Mouse (Mus musculus) limb, embryonic 13.5 days (tissue): ENCODE measurements around the gene Acp6. TPM values are rescaled to one million over a fixed set of nuclear protein-coding genes. Genes with fewer than 3 reads are reported as not detected.
A peak's percentile ranks its signal among the peaks of the same experiment; 100 is the strongest.

Experiments used
- ATAC-seq: fragments of 200-750 bp; cut with Nextera tagmentation; 2 replicates; pipeline ENCODE4 v1.8.0; 2017; ENCODE audit warnings: low read depth, moderate number of reproducible peaks, moderate TSS enrichment; ENCODE audit not compliant: low FRiP score
- H3K27ac ChIP-seq: fragments of 300-500 bp; sonication (generic); 2 replicates; pipeline ENCODE4 v1.5.1; 2015; ENCODE audit warnings: inconsistent platforms, mild to moderate bottlenecking, moderate library complexity
- H3K27me3 ChIP-seq: fragments of 300-500 bp; sonication (generic); 2 replicates; pipeline ENCODE4 v1.6.1; 2015; ENCODE audit warnings: mild to moderate bottlenecking, inconsistent platforms
- H3K36me3 ChIP-seq: fragments of 300-500 bp; sonication (generic); 2 replicates; pipeline ENCODE4 v1.6.1; 2015; ENCODE audit warnings: inconsistent platforms, mild to moderate bottlenecking, moderate library complexity
- H3K4me1 ChIP-seq: fragments of 300-500 bp; sonication (generic); 2 replicates; pipeline ENCODE4 v1.6.1; 2015; ENCODE audit warnings: inconsistent platforms
- H3K4me2 ChIP-seq: fragments of 300-500 bp; sonication (generic); replicated peaks from 2 replicates; pipeline ENCODE4 v1.6.1; 2015; ENCODE audit warnings: inconsistent platforms, mild to moderate bottlenecking, moderate library complexity
- H3K4me3 ChIP-seq: fragments of 300-500 bp; sonication (generic); 2 replicates; pipeline ENCODE4 v1.5.1; 2015; ENCODE audit warnings: moderate library complexity, mild to moderate bottlenecking, inconsistent platforms
- H3K9ac ChIP-seq: fragments of 300-500 bp; sonication (generic); 2 replicates; pipeline ENCODE4 v1.6.1; 2015; ENCODE audit warnings: mild to moderate bottlenecking, inconsistent platforms
- H3K9me3 ChIP-seq: fragments of 300-500 bp; sonication (generic); 2 replicates; pipeline ENCODE4 v1.6.1; 2016; ENCODE audit warnings: inconsistent platforms
- WGBS: fragments of 180-500 bp; shearing (Covaris S2); methylation state at CpG from one replicate; pipeline ENCODE4 v1.1.7; 2015; 5-methylcytosine and 5-hydroxymethylcytosine counted together
- polyA plus RNA-seq: library from polyadenylated mRNA; unstranded; fragments of >200 nt; fragmentation: Nextera tagmentation; extraction: Ambion mirVana; gene quantifications from 2 replicates; pipeline ENCODE4 v1.2.1, GENCODE M21; 2015

The Acp6 gene
- polyA plus RNA-seq, 1 experiment from 2014 or later: 40.5 TPM

GRCm38 (mm10) chr3:97160908-97161307 lies 2.3 kb downstream of the Acp6 start:
- Histone ChIP-seq H3K27me3 (no peaks in the 10 kb centered on the region), H3K9me3 (no peaks in the 10 kb centered on the region), H3K4me2 (peak overlapping the region; percentile 14), H3K4me3 (no peak overlapping the region), H3K4me1 (peaks cover 18% of the 10 kb centered on the region), H3K9ac (no peak overlapping the region), H3K27ac (no peak overlapping the region), H3K36me3 (peaks cover 3% of the 10 kb centered on the region; the same call in 1 of the 2 replicates)
- 43% methylated on average over 10 of the region's 10 CpGs for WGBS
- no peak for ATAC-seq

DNA sequence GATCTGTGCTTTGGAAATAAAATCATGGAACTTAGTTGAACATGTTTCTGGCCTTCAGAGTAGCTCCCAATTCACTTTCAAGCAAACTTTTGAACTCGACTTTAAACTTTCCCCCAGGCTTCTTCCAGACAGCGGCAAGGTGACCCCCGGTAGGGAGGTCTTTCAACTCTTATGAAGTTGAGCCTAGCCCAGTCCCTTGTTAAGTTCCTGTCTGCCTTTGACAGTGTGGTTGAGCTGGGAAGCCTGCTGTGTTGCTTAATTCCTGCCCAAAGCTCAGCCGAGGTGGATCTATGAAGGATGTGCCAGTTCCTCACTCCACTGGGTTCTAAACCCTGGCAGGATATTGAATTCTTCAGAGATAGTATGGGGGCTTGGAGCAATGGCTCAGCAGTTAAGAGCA lies 3.2 kb downstream of the Acp6 start:
- H3K9me3 ChIP-seq: no peaks in the 10 kb centered on the region
- no peak overlapping the region for H3K4me3 ChIP-seq
- no peak overlapping the region for H3K27ac ChIP-seq
- H3K4me2 ChIP-seq: no peak overlapping the region
- WGBS: 54% methylated on average over 4 of the region's 4 CpGs
- H3K36me3 ChIP-seq: peaks cover 11% of the 10 kb centered on the region
- peaks cover 18% of the 10 kb centered on the region for H3K4me1 ChIP-seq
- H3K27me3 ChIP-seq: no peaks in the 10 kb centered on the region
- no peak overlapping the region for H3K9ac ChIP-seq
- ATAC-seq: no peak

GRCm38 (mm10) chr3:97164477-97164876 lies 5.9 kb downstream of the Acp6 start:
- no peak overlapping the region for H3K9ac ChIP-seq
- no peaks in the 10 kb centered on the region for H3K27me3 ChIP-seq

DNA sequence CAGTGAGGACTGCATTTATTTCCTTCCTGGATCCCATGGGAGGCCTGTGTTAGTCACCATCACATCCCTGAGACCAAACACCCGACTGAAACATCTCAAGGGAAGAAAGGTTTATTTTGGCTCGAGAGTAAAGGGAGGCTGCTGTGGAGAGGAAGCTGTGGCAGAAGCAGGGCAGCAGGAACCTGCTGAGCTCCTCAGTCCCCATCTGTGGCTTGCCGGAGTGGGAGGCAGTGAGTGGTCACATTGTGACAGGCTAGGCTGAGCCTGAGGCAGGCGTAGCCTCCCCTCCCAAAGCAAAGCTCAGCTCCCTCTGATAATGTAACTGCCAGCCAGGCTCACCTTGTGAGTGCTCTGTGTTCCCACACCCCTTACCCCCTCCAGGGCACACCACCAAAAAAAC lies 8.5 kb downstream of the Acp6 start:
- 77% methylated on average over 4 of the region's 4 CpGs for WGBS
- ATAC-seq: no peak

More at GRCm38 (mm10) chr3:97164477-97164876, 5.9 kb downstream of the Acp6 start:
- ATAC-seq: no peak
- 79% methylated on average over 4 of the region's 4 CpGs for WGBS
- Histone ChIP-seq H3K4me1 (peaks cover 15% of the 10 kb centered on the region), H3K27ac (no peak overlapping the region), H3K36me3 (peaks cover 19% of the 10 kb centered on the region), H3K9me3 (no peaks in the 10 kb centered on the region), H3K4me3 (no peak overlapping the region), H3K4me2 (no peak overlapping the region)

DNA sequence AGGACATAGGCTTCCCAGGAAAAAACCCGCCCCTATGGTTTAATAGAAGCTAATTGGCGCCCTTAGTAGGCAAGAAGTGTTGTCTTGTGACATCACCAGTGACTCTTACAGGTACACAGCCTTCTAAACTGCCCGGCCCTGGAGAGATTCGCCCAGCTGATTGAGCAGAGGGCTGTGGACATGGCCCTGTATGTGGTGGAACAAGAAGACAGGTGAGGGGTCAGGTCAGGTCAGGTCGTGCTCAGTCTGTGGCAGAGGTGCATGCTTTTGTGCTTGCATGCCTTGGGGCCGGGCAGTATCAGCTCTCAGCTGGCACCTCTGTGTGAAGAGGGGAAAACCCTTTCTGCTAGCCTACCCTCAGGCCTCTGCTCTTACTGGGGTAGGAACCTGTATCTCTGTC lies 13.0 kb downstream of the Acp6 start:
- Histone ChIP-seq H3K27me3 (peaks cover 14% of the 10 kb centered on the region), H3K4me3 (no peak overlapping the region), H3K4me1 (no peaks in the 10 kb centered on the region), H3K4me2 (no peak overlapping the region), H3K9me3 (no peaks in the 10 kb centered on the region), H3K9ac (no peak overlapping the region), H3K36me3 (peaks cover 24% of the 10 kb centered on the region), H3K27ac (no peak overlapping the region)
- WGBS: 83% methylated on average over 6 of the region's 6 CpGs
- ATAC-seq: no peak

More for the DNA sequence above, 8.5 kb downstream of the Acp6 start:
- Histone ChIP-seq H3K27me3 (no peaks in the 10 kb centered on the region), H3K4me2 (no peak overlapping the region), H3K36me3 (peaks cover 20% of the 10 kb centered on the region), H3K4me3 (no peak overlapping the region), H3K9me3 (no peaks in the 10 kb centered on the region), H3K4me1 (no peaks in the 10 kb centered on the region), H3K9ac (no peak overlapping the region), H3K27ac (no peak overlapping the region)

- ATAC-seq: no peak
- 74% methylated on average over 9 of the region's 9 CpGs for WGBS
- no peak overlapping the region for H3K9ac ChIP-seq
- no peak overlapping the region for H3K4me2 ChIP-seq
- H3K27ac ChIP-seq: no peak overlapping the region
- no peaks in the 10 kb centered on the region for H3K9me3 ChIP-seq
- no peak overlapping the region for H3K4me3 ChIP-seq
- H3K36me3 ChIP-seq: peaks cover 24% of the 10 kb centered on the region
- H3K4me1 ChIP-seq: no peaks in the 10 kb centered on the region
- peaks cover 21% of the 10 kb centered on the region for H3K27me3 ChIP-seq
Measured at GRCm38 (mm10) chr3:97172231-97172630, 13.7 kb downstream of the Acp6 start.

- no peak overlapping the region for H3K27ac ChIP-seq
- H3K4me1 ChIP-seq: no peaks in the 10 kb centered on the region
- WGBS: 84% methylated on average over 5 of the region's 5 CpGs
- peaks cover 25% of the 10 kb centered on the region for H3K27me3 ChIP-seq
- peaks cover 28% of the 10 kb centered on the region for H3K36me3 ChIP-seq
- no peak for ATAC-seq
- no peak overlapping the region for H3K4me3 ChIP-seq
- H3K9ac ChIP-seq: no peak overlapping the region
- no peaks in the 10 kb centered on the region for H3K9me3 ChIP-seq
- no peak overlapping the region for H3K4me2 ChIP-seq
Measured at GRCm38 (mm10) chr3:97172632-97173031, 14.1 kb downstream of the Acp6 start.

DNA sequence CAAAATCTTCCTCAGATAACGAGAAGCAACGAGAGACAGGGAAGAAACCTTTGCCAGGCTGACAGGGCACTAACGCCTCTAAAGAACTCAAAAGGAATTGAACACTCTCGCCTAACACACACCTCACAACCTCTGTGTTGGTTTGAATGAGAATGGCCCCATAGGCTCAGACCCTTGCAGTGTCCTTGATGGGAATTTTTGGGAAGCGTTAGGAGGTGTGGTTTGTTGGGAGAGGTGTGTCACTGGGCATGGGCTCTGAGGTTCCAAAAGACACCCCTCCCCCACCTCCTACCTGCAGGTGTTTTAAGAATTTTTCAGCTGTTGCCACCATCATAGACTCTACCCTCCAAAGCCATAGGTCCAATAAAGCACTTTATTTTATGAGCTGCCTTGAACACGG lies 20.3 kb downstream of the Acp6 start:
- H3K27ac ChIP-seq: no peak overlapping the region
- ATAC-seq: no peak
- H3K4me2 ChIP-seq: no peak overlapping the region
- no peak overlapping the region for H3K9ac ChIP-seq
- no peak overlapping the region for H3K4me3 ChIP-seq
- 42% methylated on average over 6 of the region's 6 CpGs for WGBS
- peaks cover 26% of the 10 kb centered on the region for H3K36me3 ChIP-seq
- no peaks in the 10 kb centered on the region for H3K9me3 ChIP-seq
- H3K4me1 ChIP-seq: 0 out of 2 replicates have a peak, but pooled peaks cover 10% of the 10 kb centered on the region
- H3K27me3 ChIP-seq: peaks cover 64% of the 10 kb centered on the region

GRCm38 (mm10) chr3:97180527-97180926 lies 21.9 kb downstream of the Acp6 start:
- no peak overlapping the region for H3K4me3 ChIP-seq
- no peak for ATAC-seq
- no peak overlapping the region for H3K4me2 ChIP-seq
- peaks cover 21% of the 10 kb centered on the region for H3K36me3 ChIP-seq
- H3K9ac ChIP-seq: no peak overlapping the region
- 48% methylated on average over 6 of the region's 6 CpGs for WGBS
- H3K27me3 ChIP-seq: peaks cover 73% of the 10 kb centered on the region
- H3K9me3 ChIP-seq: no peaks in the 10 kb centered on the region
- 0 out of 2 replicates have a peak, but pooled peaks cover 10% of the 10 kb centered on the region for H3K4me1 ChIP-seq
- no peak overlapping the region for H3K27ac ChIP-seq

- peaks cover 72% of the 10 kb centered on the region for H3K27me3 ChIP-seq
- H3K36me3 ChIP-seq: no peaks in the 10 kb centered on the region
- 39% methylated on average over 3 of the region's 3 CpGs for WGBS
- H3K9me3 ChIP-seq: no peaks in the 10 kb centered on the region
- H3K4me1 ChIP-seq: 0 out of 2 replicates have a peak, but pooled peaks cover 7% of the 10 kb centered on the region
- no peak overlapping the region for H3K4me2 ChIP-seq
- H3K27ac ChIP-seq: no peak overlapping the region
- H3K9ac ChIP-seq: no peak overlapping the region
- H3K4me3 ChIP-seq: no peak overlapping the region
- no peak for ATAC-seq
Measured at GRCm38 (mm10) chr3:97183810-97184209, 25.2 kb downstream of the Acp6 start.

- no peak overlapping the region for H3K4me3 ChIP-seq
- H3K27me3 ChIP-seq: peaks cover 71% of the 10 kb centered on the region
- no peak overlapping the region for H3K4me2 ChIP-seq
- no peaks in the 10 kb centered on the region for H3K36me3 ChIP-seq
- no peaks in the 10 kb centered on the region for H3K4me1 ChIP-seq
- H3K27ac ChIP-seq: no peak overlapping the region
- no peak overlapping the region for H3K9ac ChIP-seq
- no peaks in the 10 kb centered on the region for H3K9me3 ChIP-seq
- WGBS: 46% methylated on average over 10 of the region's 10 CpGs
- ATAC-seq: no peak
Measured at GRCm38 (mm10) chr3:97185098-97185860, 26.7 kb downstream of the Acp6 start.

DNA sequence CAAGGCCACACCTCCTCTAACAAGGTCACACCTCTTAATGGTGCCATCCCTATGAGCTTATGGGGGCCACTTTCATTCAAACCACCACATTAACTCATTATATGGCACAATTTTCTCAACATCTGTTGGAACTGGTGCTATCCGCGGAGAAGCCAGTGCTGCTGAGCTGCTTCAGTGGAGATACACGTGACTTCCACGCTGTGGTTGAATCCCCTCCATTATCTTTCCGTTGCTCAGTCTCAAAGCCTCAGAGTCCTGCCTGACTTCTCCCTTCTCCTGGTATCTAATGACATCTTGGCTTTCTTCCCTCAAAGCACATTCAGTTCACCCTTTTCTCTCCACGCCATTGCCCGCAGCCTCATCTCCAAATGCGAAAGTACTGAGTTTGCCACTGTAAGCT lies 38.0 kb downstream of the Acp6 start:
- peaks cover 12% of the 10 kb centered on the region; the same call in 1 of the 2 replicates for H3K4me1 ChIP-seq
- H3K4me2 ChIP-seq: no peak overlapping the region
- no peak overlapping the region for H3K4me3 ChIP-seq
- H3K27me3 ChIP-seq: no peaks in the 10 kb centered on the region
- H3K9me3 ChIP-seq: no peaks in the 10 kb centered on the region
- no peak overlapping the region for H3K9ac ChIP-seq
- 87% methylated on average over 8 of the region's 8 CpGs for WGBS
- no peak overlapping the region for H3K27ac ChIP-seq
- H3K36me3 ChIP-seq: no peaks in the 10 kb centered on the region
- no peak for ATAC-seq

GRCm38 (mm10) chr3:97199261-97199660 lies 40.7 kb downstream of the Acp6 start:
- Histone ChIP-seq H3K4me1 (peaks cover 9% of the 10 kb centered on the region; the same call in 1 of the 2 replicates), H3K9me3 (no peaks in the 10 kb centered on the region), H3K4me3 (no peak overlapping the region), H3K27me3 (no peaks in the 10 kb centered on the region), H3K36me3 (peaks cover 16% of the 10 kb centered on the region), H3K27ac (no peak overlapping the region), H3K9ac (no peak overlapping the region), H3K4me2 (no peak overlapping the region)
- 30% methylated on average over 4 of the region's 4 CpGs for WGBS
- ATAC-seq: no peak
